Mouse (Mus musculus): Measurements from ENCODE around the gene Castor2. TPM values are rescaled to one million over a fixed set of nuclear protein-coding genes. Genes with fewer than 3 reads are reported as not detected.
A peak's percentile ranks its signal among the peaks of the same experiment; 100 is the strongest.

Gene Castor2
- total and polyA plus RNA-seq, 2 experiments from 2014 or later, result 3.9 to 5.2 TPM

DNA sequence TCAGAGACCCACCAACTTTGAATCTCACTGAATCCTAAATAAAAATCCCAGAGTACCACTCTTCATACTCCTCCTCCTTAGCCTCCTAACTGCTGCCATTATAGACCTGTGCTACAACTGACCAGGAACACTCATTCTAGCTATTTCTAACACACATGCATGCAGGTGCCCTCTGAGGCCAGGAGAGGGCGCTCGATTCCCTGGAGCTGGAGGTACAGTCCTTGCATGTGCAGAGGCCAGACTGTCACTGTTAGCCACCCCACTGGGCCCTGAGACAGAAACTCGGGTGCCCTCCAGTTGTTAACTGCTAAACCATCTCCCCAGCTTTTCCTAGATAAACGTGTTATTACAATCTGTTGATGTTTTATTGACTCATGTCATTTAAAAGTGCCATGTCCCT, 73.7 kb downstream of the Castor2 start:
- Histone ChIP-seq H3K9ac (replicated peaks; ENCODE audit: low read depth, low read length) (no peak overlapping the region), H3K27ac (ENCODE audit: low read depth) (no peak overlapping the region), H3K27me3 (ENCODE audit: control insufficient read depth, insufficient read depth, low read length) (no peaks in the 10 kb centered on the region), H3K9me3 (replicated peaks; ENCODE audit: control insufficient read depth, low read length) (no peaks in the 10 kb centered on the region), H3K4me3 (ENCODE audit: low read depth, low read length) (no peak overlapping the region), H3K4me2 (ENCODE audit: low read depth, low read length) (no peak overlapping the region), H3K36me3 (replicated peaks; ENCODE audit: control insufficient read depth, insufficient read depth, low read length) (peaks cover 21% of the 10 kb centered on the region), H3K4me1 (ENCODE audit: control insufficient read depth, insufficient read depth) (peaks cover 10% of the 10 kb centered on the region)
- TF ChIP-seq EP300 (IDR thresholded peaks at IDR 0.05; ENCODE audit: low read depth) (no peak), CTCF (IDR thresholded peaks at IDR 0.05; ENCODE audit: low read depth) (peak; percentile 55)
- no peak for ATAC-seq (ENCODE audit: insufficient read depth, low read depth)
- WGBS, result 38% methylated on average over 4 of the region's 4 CpGs
- no peak for DNase-seq (ENCODE audit: low spot score)

DNA sequence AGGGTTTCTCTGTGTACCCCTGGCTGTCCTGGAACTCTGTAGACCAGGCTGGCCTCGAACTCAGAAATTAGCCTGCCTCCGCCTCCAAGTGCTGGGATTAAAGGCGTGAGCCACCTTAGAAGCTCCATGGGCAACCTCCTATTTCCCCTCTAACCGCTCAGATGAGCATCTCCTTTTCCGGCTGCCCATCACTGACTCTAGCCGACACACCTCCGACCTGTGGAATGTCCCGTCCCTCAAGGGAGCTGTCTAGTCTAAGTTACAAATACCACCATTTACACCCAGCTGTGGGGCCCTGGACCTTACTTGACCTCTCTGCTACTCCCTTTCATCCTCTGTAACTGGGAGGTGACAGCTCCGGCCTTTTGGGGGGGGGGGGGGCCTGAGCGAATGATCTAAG, 76.2 kb downstream of the Castor2 start:
- Histone ChIP-seq H3K27ac (ENCODE audit: low read depth) (peak overlapping the region; percentile 89), H3K4me1 (ENCODE audit: control insufficient read depth, insufficient read depth) (peaks cover 10% of the 10 kb centered on the region), H3K27me3 (ENCODE audit: control insufficient read depth, insufficient read depth, low read length) (no peaks in the 10 kb centered on the region), H3K9me3 (replicated peaks; ENCODE audit: control insufficient read depth, low read length) (no peaks in the 10 kb centered on the region), H3K4me3 (ENCODE audit: low read depth, low read length) (peak overlapping the region; percentile 98), H3K4me2 (ENCODE audit: low read depth, low read length) (peak overlapping the region; percentile 80), H3K36me3 (replicated peaks; ENCODE audit: control insufficient read depth, insufficient read depth, low read length) (peaks cover 12% of the 10 kb centered on the region), H3K9ac (replicated peaks; ENCODE audit: low read depth, low read length) (peak overlapping the region; percentile 69)
- no peak for TF ChIP-seq EP300 (IDR thresholded peaks at IDR 0.05; ENCODE audit: low read depth)
- no peak for TF ChIP-seq CTCF (IDR thresholded peaks at IDR 0.05; ENCODE audit: low read depth)
- 14% methylated on average over 10 of the region's 10 CpGs for WGBS
- ATAC-seq (ENCODE audit: insufficient read depth, low read depth) (no peak), DNase-seq (ENCODE audit: low spot score) (no peak)

DNA sequence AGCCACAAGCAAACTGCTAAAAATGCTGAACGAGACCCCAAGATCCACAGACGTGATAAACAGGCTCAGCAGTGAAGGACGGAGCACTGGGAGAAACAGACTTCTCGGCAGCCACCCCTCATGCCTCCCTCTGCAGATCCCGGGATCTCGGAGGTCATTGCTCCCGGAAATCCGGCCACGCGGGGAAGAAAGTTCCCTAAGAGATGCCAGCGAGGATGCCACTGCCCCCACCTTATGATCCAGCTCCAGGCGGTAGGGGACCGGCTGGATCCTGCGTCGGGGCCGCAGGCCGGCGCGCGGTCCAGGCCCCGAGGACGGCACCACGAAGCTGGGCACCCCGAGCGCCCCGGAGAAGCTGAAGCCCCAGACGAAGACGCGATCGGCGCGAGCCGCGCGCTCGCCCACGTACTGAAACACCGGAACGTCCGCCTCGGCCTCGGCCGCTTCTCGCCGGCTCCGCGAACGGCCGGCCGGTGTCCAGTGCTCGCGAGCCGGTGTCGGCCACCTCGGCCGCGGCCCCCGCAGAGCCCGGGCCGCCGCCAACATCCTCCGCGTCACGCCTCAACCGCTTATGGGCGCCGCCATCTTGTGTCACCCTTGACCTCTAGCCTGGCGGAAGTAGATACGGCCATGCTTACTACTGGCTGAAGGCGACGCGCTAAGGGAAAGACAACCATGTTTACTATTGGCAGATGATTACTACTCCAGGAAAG, 76.8 kb downstream of the Castor2 start, which contains the start of gene Rcc1l:
Gene Rcc1l, minus strand, starts transcription at position 606 of the 713 bp plus-strand sequence.
- TF ChIP-seq EP300 (IDR thresholded peaks at IDR 0.05; ENCODE audit: low read depth) (no peak), CTCF (IDR thresholded peaks at IDR 0.05; ENCODE audit: low read depth) (no peak)
- Histone ChIP-seq H3K4me3 (ENCODE audit: low read depth, low read length) (peak within 1 kb of the TSS; percentile 98), H3K9ac (replicated peaks; ENCODE audit: low read depth, low read length) (peak within 1 kb of the TSS; percentile 69), H3K27ac (ENCODE audit: low read depth) (peak within 1 kb of the TSS; percentile 89), H3K4me2 (ENCODE audit: low read depth, low read length) (peak within 1 kb of the TSS; percentile 80), H3K9me3 (replicated peaks; ENCODE audit: control insufficient read depth, low read length) (no peaks in the 10 kb centered on the region), H3K4me1 (ENCODE audit: control insufficient read depth, insufficient read depth) (peaks cover 10% of the 10 kb centered on the region), H3K36me3 (replicated peaks; ENCODE audit: control insufficient read depth, insufficient read depth, low read length) (peaks cover 6% of the 10 kb centered on the region; the same call in 1 of the 2 replicates), H3K27me3 (ENCODE audit: control insufficient read depth, insufficient read depth, low read length) (no peaks in the 10 kb centered on the region)
- DNase-seq (ENCODE audit: low spot score) (peak; percentile 94), ATAC-seq (ENCODE audit: insufficient read depth, low read depth) (peak; percentile 93)
- under 1% methylated on average over 71 of the region's 72 CpGs for WGBS

DNA sequence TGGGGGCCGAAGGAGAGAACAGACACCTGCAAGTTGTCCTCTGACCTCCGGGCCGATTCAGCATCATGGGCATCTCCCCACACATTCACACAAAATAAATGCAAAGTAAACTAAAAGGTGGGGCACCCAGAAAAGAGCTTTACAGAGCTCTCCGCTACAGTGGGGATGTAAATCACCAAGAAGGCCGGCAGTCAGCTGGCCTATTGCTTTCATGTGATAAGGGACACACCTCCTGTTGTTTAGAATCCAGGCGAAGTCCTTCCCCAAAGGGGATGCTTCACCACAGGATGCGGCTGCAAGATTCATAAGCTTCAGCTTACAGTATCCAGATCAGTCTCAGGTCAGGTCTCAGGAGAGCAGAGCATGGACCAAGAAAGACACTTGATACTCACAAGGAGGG, 79.0 kb downstream of the Castor2 start:
- no peak overlapping the region for H3K4me3 ChIP-seq (ENCODE audit: low read depth, low read length)
- WGBS, result 75% methylated on average over 7 of the region's 7 CpGs
- no peaks in the 10 kb centered on the region for H3K36me3 ChIP-seq (replicated peaks; ENCODE audit: control insufficient read depth, insufficient read depth, low read length)
- peaks cover 26% of the 10 kb centered on the region for H3K4me1 ChIP-seq (ENCODE audit: control insufficient read depth, insufficient read depth)
- H3K9ac ChIP-seq (replicated peaks; ENCODE audit: low read depth, low read length), result no peak overlapping the region
- H3K27ac ChIP-seq (ENCODE audit: low read depth), result no peak overlapping the region
- H3K27me3 ChIP-seq (ENCODE audit: control insufficient read depth, insufficient read depth, low read length), result no peaks in the 10 kb centered on the region
- H3K9me3 ChIP-seq (replicated peaks; ENCODE audit: control insufficient read depth, low read length), result no peaks in the 10 kb centered on the region
- TF ChIP-seq CTCF (IDR thresholded peaks at IDR 0.05; ENCODE audit: low read depth), result no peak
- TF ChIP-seq EP300 (IDR thresholded peaks at IDR 0.05; ENCODE audit: low read depth), result no peak
- no peak overlapping the region for H3K4me2 ChIP-seq (ENCODE audit: low read depth, low read length)
- DNase-seq (ENCODE audit: low spot score) (no peak), ATAC-seq (ENCODE audit: insufficient read depth, low read depth) (no peak)

- Histone ChIP-seq H3K9me3 (replicated peaks; ENCODE audit: control insufficient read depth, low read length) (no peaks in the 10 kb centered on the region), H3K36me3 (replicated peaks; ENCODE audit: control insufficient read depth, insufficient read depth, low read length) (no peaks in the 10 kb centered on the region), H3K4me2 (ENCODE audit: low read depth, low read length) (no peak overlapping the region), H3K9ac (replicated peaks; ENCODE audit: low read depth, low read length) (no peak overlapping the region), H3K4me3 (ENCODE audit: low read depth, low read length) (no peak overlapping the region), H3K27ac (ENCODE audit: low read depth) (no peak overlapping the region), H3K4me1 (ENCODE audit: control insufficient read depth, insufficient read depth) (peaks cover 29% of the 10 kb centered on the region), H3K27me3 (ENCODE audit: control insufficient read depth, insufficient read depth, low read length) (no peaks in the 10 kb centered on the region)
- 19% methylated on average over 7 of the region's 7 CpGs for WGBS
- peak; percentile 82 for DNase-seq (ENCODE audit: low spot score)
- no peak for ATAC-seq (ENCODE audit: insufficient read depth, low read depth)
- TF ChIP-seq EP300 (IDR thresholded peaks at IDR 0.05; ENCODE audit: low read depth) (no peak), CTCF (IDR thresholded peaks at IDR 0.05; ENCODE audit: low read depth) (peak; percentile 86)
Observed at GRCm38 (mm10) chr5:134179871-134180270, 80.4 kb downstream of the Castor2 start.

Measured in heart, postnatal 0 days (tissue).